Mouse (Mus musculus): ENCODE data around the gene Ubtf.

GRCm38 (mm10) chr11:102319410-102319792, at the start of gene Ubtf:
- TF ChIP-seq CTCF (IDR thresholded peaks at IDR 0.05; ENCODE audit: insufficient read depth, low read length) (no peak), POLR2A (IDR thresholded peaks at IDR 0.05; ENCODE audit: borderline replicate concordance, extremely low read depth, low read depth, low read length) (peak; percentile 40; the same call in 1 of the 2 replicates)

Measured in lung, adult 2 months (tissue).